Mouse (Mus musculus) liver, adult 2 months (tissue): Measurements from ENCODE around the gene Mylk. TPM values are rescaled to one million over a fixed set of nuclear protein-coding genes. Genes with fewer than 3 reads are reported as not detected.

Experiments used
- DNase-seq: peaks from one replicate; pipeline ENCODE4 v3.0.0-alpha.2; 2011; ENCODE audit warnings: low read depth, low spot score; ENCODE audit errors: extremely low read depth
- H3K27ac ChIP-seq: fragments of 200-500 bp; replicated peaks from 2 replicates; pipeline ENCODE4 v1.5.1; 2012; ENCODE audit warnings: low read depth, mild to moderate bottlenecking, control low read depth, inconsistent platforms, low read length; ENCODE audit not compliant: insufficient read depth
- H3K27me3 ChIP-seq: fragments of 200-500 bp; 2 replicates; pipeline ENCODE4 v1.6.1; 2012; ENCODE audit warnings: mild to moderate bottlenecking, moderate library complexity, low read length, inconsistent platforms; ENCODE audit not compliant: control insufficient read depth, insufficient read depth
- H3K36me3 ChIP-seq: fragments of 200-500 bp; 2 replicates; pipeline ENCODE4 v1.6.1; 2012; ENCODE audit warnings: low read length, inconsistent platforms; ENCODE audit not compliant: control insufficient read depth, insufficient read depth
- H3K4me1 ChIP-seq: fragments of 200-500 bp; 2 replicates; pipeline ENCODE4 v1.6.1; 2011; ENCODE audit warnings: low read length; ENCODE audit not compliant: control insufficient read depth, insufficient read depth
- H3K4me3 ChIP-seq: fragments of 200-500 bp; 2 replicates; pipeline ENCODE4 v1.5.1; 2011; ENCODE audit warnings: low read depth, mild to moderate bottlenecking, control low read depth, low read length, moderate library complexity; ENCODE audit not compliant: insufficient read depth
- H3K79me2 ChIP-seq: fragments of 200-500 bp; 2 replicates; pipeline ENCODE4 v1.6.1; 2012; ENCODE audit warnings: inconsistent platforms, mild to moderate bottlenecking, low read length, moderate library complexity; ENCODE audit not compliant: control insufficient read depth, insufficient read depth
- H3K9ac ChIP-seq: fragments of 200-500 bp; 2 replicates; pipeline ENCODE4 v1.6.1; 2012; ENCODE audit warnings: low read depth, mild to moderate bottlenecking, control low read depth, inconsistent platforms, low read length
- CTCF ChIP-seq: fragments of 200-500 bp; IDR thresholded peaks from 2 replicates; pipeline ENCODE4 v1.5.1; 2011; ENCODE audit warnings: low read depth, low read length, control low read depth
- POLR2A ChIP-seq: fragments of 200-500 bp; IDR thresholded peaks from 2 replicates; pipeline ENCODE4 v1.6.1; 2011; ENCODE audit warnings: low read length, control low read depth; ENCODE audit not compliant: insufficient read depth; ENCODE audit errors: extremely low read depth
- WGBS: fragments of 180-500 bp; shearing (Covaris S2); methylation state at CpG from one replicate; pipeline ENCODE4 v1.1.7; 2018; 5-methylcytosine and 5-hydroxymethylcytosine counted together
- polyA plus RNA-seq: library from polyadenylated mRNA; depleted of rRNA; stranded (reverse); fragments of >200 nt; gene quantifications from 2 replicates; pipeline ENCODE4 v1.2.3, GENCODE M21; 2012
- total RNA-seq: library from RNA; depleted of rRNA; stranded (reverse); fragments of >200 nt; gene quantifications from 2 replicates; pipeline ENCODE4 v1.2.3, GENCODE M21; 2014

Gene Mylk
- total and polyA plus RNA-seq, 2 experiments: 33.0 to 37.7 TPM

DNA sequence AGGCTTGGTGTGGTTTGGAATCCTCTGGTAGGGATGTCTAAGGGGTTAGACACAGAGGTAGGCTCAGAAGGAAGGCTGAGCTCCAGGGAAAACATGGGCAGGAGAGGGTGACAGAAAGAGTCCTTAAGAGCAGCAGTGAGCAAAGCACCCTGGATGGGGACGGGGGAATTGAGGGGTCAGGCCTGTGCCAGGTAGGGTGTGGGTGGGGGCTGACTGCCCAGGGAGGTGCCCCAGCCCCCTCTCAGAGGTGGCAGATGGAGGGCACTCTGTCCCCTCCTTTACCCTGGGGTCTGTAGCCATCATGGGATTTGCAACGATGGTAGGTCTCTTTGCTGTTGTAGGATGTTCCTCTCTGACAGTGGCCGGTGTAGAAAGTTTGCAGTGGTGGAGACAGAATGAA lies 201.3 kb downstream of the Mylk start:
- WGBS: 91% methylated on average over 3 of the region's 3 CpGs
- Histone ChIP-seq H3K27ac (no peak overlapping the region), H3K27me3 (no peaks in the 10 kb centered on the region), H3K9ac (no peak overlapping the region), H3K79me2 (no peaks in the 10 kb centered on the region), H3K4me3 (no peak overlapping the region), H3K36me3 (peaks cover 5% of the 10 kb centered on the region; the same call in 1 of the 2 replicates), H3K4me1 (no peaks in the 10 kb centered on the region)
- TF ChIP-seq POLR2A (no peak), CTCF (no peak)
- no peak for DNase-seq

DNA sequence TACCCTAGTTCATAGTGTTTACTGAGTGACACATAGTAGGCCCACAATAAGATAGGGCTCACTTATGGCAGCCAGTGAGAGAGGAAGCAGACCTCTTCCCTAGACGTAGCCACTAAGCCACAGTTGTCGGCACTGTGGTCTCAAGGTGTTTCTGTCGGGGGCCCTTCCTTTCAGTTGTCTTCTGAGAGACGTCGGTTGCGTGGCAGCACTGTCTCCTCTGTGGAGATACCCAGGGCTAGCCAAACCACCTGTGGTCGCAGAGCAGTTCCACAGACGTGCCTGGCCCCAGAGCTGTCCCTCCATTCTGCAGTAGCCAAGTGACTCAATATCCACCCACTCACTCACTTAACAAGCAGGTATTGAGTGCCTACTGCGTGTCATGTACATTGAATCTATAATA lies 205.9 kb downstream of the Mylk start:
- DNase-seq: no peak
- Histone ChIP-seq H3K9ac (no peak overlapping the region), H3K27ac (no peak overlapping the region), H3K27me3 (no peaks in the 10 kb centered on the region), H3K36me3 (peaks cover 7% of the 10 kb centered on the region; the same call in 1 of the 2 replicates), H3K79me2 (no peaks in the 10 kb centered on the region), H3K4me3 (no peak overlapping the region), H3K4me1 (no peaks in the 10 kb centered on the region)
- WGBS: 89% methylated on average over 9 of the region's 9 CpGs
- TF ChIP-seq CTCF: no peak
- TF ChIP-seq POLR2A: no peak

DNA sequence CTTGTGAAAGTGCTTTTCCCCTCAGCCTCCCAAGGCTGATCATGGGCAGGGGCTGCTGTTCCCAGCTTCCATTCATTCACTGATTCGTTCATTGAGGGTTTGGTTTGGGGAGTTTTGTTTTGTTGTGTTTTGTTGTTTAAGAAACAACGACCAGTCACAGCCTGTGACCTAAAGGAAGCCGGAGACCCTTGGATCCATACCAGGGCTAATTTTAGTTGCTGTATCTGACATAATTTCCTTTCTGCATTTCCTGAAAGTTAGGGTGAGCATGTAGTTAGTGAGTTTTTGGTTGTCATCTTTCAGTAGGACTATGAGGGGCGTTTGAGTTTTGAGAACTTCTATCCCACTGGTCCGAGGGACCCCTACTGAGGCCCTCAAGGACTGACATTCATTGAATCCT lies 207.2 kb downstream of the Mylk start:
- H3K4me1 ChIP-seq: peaks cover under 1% of the 10 kb centered on the region; the same call in 1 of the 2 replicates
- H3K36me3 ChIP-seq: peaks cover 9% of the 10 kb centered on the region; the same call in 1 of the 2 replicates
- no peak for TF ChIP-seq POLR2A
- no peak for TF ChIP-seq CTCF
- 80% methylated on average over 5 of the region's 5 CpGs for WGBS
- no peaks in the 10 kb centered on the region for H3K27me3 ChIP-seq
- peak overlapping the region; percentile 49 for H3K27ac ChIP-seq
- no peaks in the 10 kb centered on the region for H3K79me2 ChIP-seq
- DNase-seq: no peak
- H3K9ac ChIP-seq: no peak overlapping the region
- no peak overlapping the region for H3K4me3 ChIP-seq

DNA sequence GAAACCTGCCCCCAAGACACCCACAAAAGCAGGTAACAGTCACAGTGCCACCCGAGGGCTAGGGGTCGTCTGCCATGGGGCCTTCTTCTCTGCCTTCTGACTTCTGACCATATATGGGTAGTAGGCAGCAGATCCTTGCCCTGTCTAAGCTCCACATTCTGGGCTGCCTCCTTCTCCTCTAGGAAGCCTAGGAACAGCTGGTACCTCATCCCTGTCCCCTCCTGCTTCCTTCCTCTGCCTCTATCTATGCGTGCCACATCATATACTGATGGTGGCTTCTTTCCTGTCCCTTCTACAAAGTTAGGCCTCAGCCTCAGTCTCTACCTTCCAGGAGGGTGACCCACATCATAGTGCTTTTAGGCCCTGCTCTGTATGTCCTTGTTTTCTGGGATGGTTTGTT lies 207.8 kb downstream of the Mylk start:
- 85% methylated on average over 3 of the region's 3 CpGs for WGBS
- DNase-seq: no peak
- Histone ChIP-seq H3K79me2 (no peaks in the 10 kb centered on the region), H3K9ac (no peak overlapping the region), H3K27me3 (no peaks in the 10 kb centered on the region), H3K4me3 (no peak overlapping the region), H3K27ac (peak overlapping the region; percentile 23; the same call in 1 of the 2 replicates), H3K36me3 (peaks cover 9% of the 10 kb centered on the region; the same call in 1 of the 2 replicates), H3K4me1 (peaks cover 4% of the 10 kb centered on the region)
- no peak for TF ChIP-seq CTCF
- TF ChIP-seq POLR2A: no peak

DNA sequence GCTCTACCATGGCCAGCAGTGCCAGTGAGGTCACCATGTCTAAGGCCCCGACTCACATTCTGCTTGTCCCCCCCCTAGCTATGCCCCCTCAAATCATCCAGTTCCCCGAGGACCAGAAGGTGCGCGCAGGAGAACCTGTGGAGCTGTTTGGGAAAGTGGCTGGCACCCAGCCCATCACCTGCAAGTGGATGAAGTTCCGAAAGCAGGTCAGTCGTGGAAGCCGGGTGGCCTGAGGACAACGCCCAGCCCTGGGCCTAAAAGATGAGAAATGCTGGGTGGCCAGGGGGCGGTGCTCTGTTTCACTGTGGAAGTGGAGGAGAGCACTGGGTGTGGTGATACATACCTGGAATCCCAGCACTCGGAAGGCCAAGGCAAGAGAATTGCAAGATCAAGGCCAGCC lies 208.5 kb downstream of the Mylk start:
- TF ChIP-seq CTCF (no peak), POLR2A (no peak)
- Histone ChIP-seq H3K4me1 (peaks cover 11% of the 10 kb centered on the region), H3K27ac (no peak overlapping the region), H3K9ac (no peak overlapping the region), H3K36me3 (peaks cover 9% of the 10 kb centered on the region; the same call in 1 of the 2 replicates), H3K79me2 (no peaks in the 10 kb centered on the region), H3K4me3 (no peak overlapping the region), H3K27me3 (no peaks in the 10 kb centered on the region)
- DNase-seq: no peak
- 78% methylated on average over 10 of the region's 10 CpGs for WGBS

DNA sequence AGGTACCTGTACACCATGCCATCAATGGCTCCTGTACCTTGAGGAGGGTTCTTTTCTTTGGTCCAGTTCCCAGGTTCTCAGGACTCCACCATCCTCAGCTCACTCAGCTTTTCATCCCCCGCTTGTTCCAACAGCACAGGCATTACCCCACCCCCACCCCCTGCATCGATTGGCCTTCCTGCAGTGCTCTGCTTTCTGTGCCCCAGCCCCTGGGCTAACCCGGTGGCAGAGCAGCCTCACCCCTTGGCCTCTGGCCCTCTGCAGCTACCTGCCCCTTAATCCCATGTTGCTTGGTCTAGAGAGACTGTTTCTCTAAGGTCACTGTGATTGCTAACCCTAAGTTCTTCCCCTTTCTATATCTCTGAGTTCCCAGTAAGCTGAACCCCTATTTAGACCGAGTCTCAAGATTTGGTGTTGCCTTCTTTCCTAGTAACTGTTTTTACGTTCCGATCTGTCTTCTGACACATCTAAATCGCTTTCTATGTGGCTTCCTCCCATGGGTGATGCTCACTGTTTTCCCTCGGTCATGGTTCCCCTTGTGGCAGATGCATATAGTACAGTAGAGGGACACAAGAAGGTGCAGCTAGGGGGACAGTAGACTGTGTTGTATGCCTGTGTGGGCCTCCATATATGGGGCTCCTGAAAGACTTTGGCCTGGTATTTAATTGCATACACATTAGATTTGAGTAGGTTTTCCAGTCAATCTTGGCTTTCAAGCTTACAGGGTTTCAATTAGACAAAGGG lies 212.6 kb downstream of the Mylk start:
- TF ChIP-seq POLR2A (no peak), CTCF (peak; percentile 5; the same call in 1 of the 2 replicates)
- 49% methylated on average over 8 of the region's 8 CpGs for WGBS
- Histone ChIP-seq H3K27me3 (no peaks in the 10 kb centered on the region), H3K4me1 (peaks cover 24% of the 10 kb centered on the region), H3K4me3 (no peak overlapping the region), H3K36me3 (peaks cover 5% of the 10 kb centered on the region; the same call in 1 of the 2 replicates), H3K27ac (peak overlapping the region; percentile 30), H3K9ac (no peak overlapping the region), H3K79me2 (no peaks in the 10 kb centered on the region)
- peak; percentile 65 for DNase-seq
